Mouse (Mus musculus): ENCODE data around the gene Dync1i1.

DNA sequence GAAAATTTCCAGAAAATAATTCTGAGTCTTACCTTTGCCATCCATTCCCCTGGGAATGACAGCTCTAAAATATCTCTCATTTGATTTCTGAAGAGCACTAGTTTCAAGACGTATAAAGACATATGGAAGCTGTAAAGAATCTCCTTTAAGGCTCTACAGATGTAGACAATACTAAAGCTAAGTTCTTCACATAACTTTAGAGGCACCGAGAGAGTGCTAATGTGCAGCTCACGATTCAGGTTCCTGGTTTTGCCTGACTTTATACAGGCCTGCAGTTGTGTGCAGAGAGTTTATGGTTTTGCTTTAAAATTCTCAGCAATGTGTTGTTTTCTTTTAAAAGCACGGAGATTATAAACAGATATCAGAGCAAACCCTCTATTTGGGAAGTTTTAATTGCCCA lies 242.1 kb downstream of the Dync1i1 start:
- TF ChIP-seq CTCF (IDR thresholded peaks at IDR 0.05; ENCODE audit: low read depth) (no peak), EP300 (optimal IDR thresholded peaks at IDR 0.05) (no peak)
